In genomic region chr14:25505201-25505671, GRCm38 (mm10) we compare ENCODE assay signal across 8 mouse cellular contexts. TPM values are rescaled to one million over a fixed set of nuclear protein-coding genes. Genes with fewer than 3 reads are reported as not detected.
DNase-seq lines count a peak whose midpoint lies in the region; ATAC-seq lines count a peak whose summit lies in the region.

No protein-coding gene starts in this region.

- H3K27me3 ChIP-seq in hindbrain, embryonic 16.5 days (replicated peaks; ENCODE audit: control insufficient read depth, insufficient read depth, low read length): no peaks in the 10 kb centered on the region
- H3K27me3 ChIP-seq in hindbrain, embryonic 10.5 days (ENCODE audit: insufficient read depth, poor library complexity, severe bottlenecking): no peaks in the 10 kb centered on the region
- no peaks in the 10 kb centered on the region for H3K27me3 ChIP-seq in intestine, embryonic 15.5 days (replicated peaks)

- H3K36me3 ChIP-seq in hindbrain, embryonic 16.5 days (ENCODE audit: control insufficient read depth, insufficient read depth, low read length): peaks cover 8% of the 10 kb centered on the region
- peaks cover 84% of the 10 kb centered on the region for H3K36me3 ChIP-seq in hindbrain, embryonic 10.5 days
- peaks cover 14% of the 10 kb centered on the region; the same call in 1 of the 2 replicates for H3K36me3 ChIP-seq in intestine, embryonic 15.5 days
- H3K36me3 ChIP-seq in macrophage (ENCODE audit: inconsistent target): peaks cover 36% of the 10 kb centered on the region; the same call in 1 of the 2 replicates

- no peaks in the 10 kb centered on the region for H3K9me3 ChIP-seq in hindbrain, embryonic 16.5 days (ENCODE audit: control insufficient read depth, low read length)
- no peaks in the 10 kb centered on the region for H3K9me3 ChIP-seq in hindbrain, embryonic 10.5 days
- no peaks in the 10 kb centered on the region for H3K9me3 ChIP-seq in intestine, embryonic 15.5 days

- no peak overlapping the region for H3K9ac ChIP-seq in hindbrain, embryonic 16.5 days (ENCODE audit: low read depth, low read length)
- H3K9ac ChIP-seq in intestine, embryonic 15.5 days: peak overlapping the region; percentile 13; the same call in 1 of the 2 replicates

- H3K4me2 ChIP-seq in hindbrain, embryonic 16.5 days (ENCODE audit: low read length): no peak overlapping the region
- no peak overlapping the region for H3K4me2 ChIP-seq in intestine, embryonic 15.5 days (replicated peaks)

- peaks cover 100% of the 10 kb centered on the region for H3K79me2 ChIP-seq in macrophage (ENCODE audit: inconsistent target)

- H3K27ac ChIP-seq in hindbrain, embryonic 16.5 days (ENCODE audit: low read depth, low read length): no peak overlapping the region
- H3K27ac ChIP-seq in hindbrain, embryonic 10.5 days: no peak overlapping the region
- no peak overlapping the region; the same call in 1 of the 2 replicates for H3K27ac ChIP-seq in intestine, embryonic 15.5 days
- H3K27ac ChIP-seq in macrophage: peak overlapping the region; percentile 94

- no peak overlapping the region for H3K4me3 ChIP-seq in hindbrain, embryonic 16.5 days (ENCODE audit: low read length)
- no peak overlapping the region for H3K4me3 ChIP-seq in hindbrain, embryonic 10.5 days
- no peak overlapping the region for H3K4me3 ChIP-seq in intestine, embryonic 15.5 days (replicated peaks)
- H3K4me3 ChIP-seq in macrophage (ENCODE audit: inconsistent target): no peak overlapping the region

- 74% methylated on average over 6 of the region's 6 CpGs for WGBS in hindbrain, embryonic 16.5 days
- 58% methylated on average over 6 of the region's 6 CpGs for WGBS in hindbrain, embryonic 10.5 days
- 54% methylated on average over 6 of the region's 6 CpGs for WGBS in intestine, embryonic 15.5 days
- WGBS in macrophage (ENCODE audit: missing documents): 22% methylated on average over 6 of the region's 6 CpGs

- DNase-seq in hindbrain, embryonic 10.5 days (ENCODE audit: low spot score): no peak
- DNase-seq in adrenal gland, adult 2 months: peak; percentile 92
- no peak for DNase-seq in urinary bladder, postnatal 36 days (ENCODE audit: low spot score in 2 of 2)
- DNase-seq in cerebellum, postnatal 14 days: no peak
- no peak for DNase-seq in left cerebral cortex, adult 8-10 months (ENCODE audit: low spot score in 2 of 2)

- H3K4me1 ChIP-seq in hindbrain, embryonic 16.5 days (ENCODE audit: control insufficient read depth, insufficient read depth, low read depth, low read length): peaks cover 16% of the 10 kb centered on the region
- H3K4me1 ChIP-seq in hindbrain, embryonic 10.5 days (replicated peaks): peaks cover 69% of the 10 kb centered on the region
- H3K4me1 ChIP-seq in intestine, embryonic 15.5 days (replicated peaks): peaks cover 50% of the 10 kb centered on the region

- peak; percentile 25; the same call in 1 of the 2 replicates for ATAC-seq in hindbrain, embryonic 16.5 days
- ATAC-seq in intestine, embryonic 15.5 days: 0 out of 2 replicates have a peak, but pooled peaks have one; percentile 25

RNA-seq across cellular contexts. Expression of gene Zmiz1, which starts 46.3 kb away (rescaled TPM):
- polyA plus RNA-seq in hindbrain, embryonic 16.5 days (2015; fragmentation: Nextera tagmentation; extraction: Ambion mirVana): 50.4 and 55.0 TPM in 2 replicates
- polyA plus RNA-seq in hindbrain, embryonic 10.5 days (2016; fragmentation: Nextera tagmentation; extraction: Ambion mirVana): 44.4 and 60.1 TPM in 2 replicates
- total RNA-seq in adrenal gland, adult 2 months (2021): 100 to 1,000 TPM in 1 of 2 experiments, 10 to 100 TPM in 1; 90.8 to 142 TPM
- 72.7 and 95.8 TPM in 2 replicates for polyA plus RNA-seq in adrenal gland, adult 2 months (2012; rRNA removed)
- 26.3 and 28.0 TPM in 2 replicates for polyA plus RNA-seq in intestine, embryonic 15.5 days (2015; fragmentation: Nextera tagmentation; extraction: Ambion mirVana)
- total RNA-seq in macrophage (2018; cell fraction: chromatin; rRNA removed): 100 to 1,000 TPM; 201 to 426 (median 339) TPM
- 100 to 1,000 TPM; 130 to 224 (median 189) TPM for total RNA-seq in macrophage (2018; cell fraction: cytosol; rRNA removed)
- total RNA-seq in macrophage (2018; cell fraction: nucleus; rRNA removed): 100 to 1,000 TPM; 176 to 364 (median 261) TPM
- 74.5 to 135 TPM (median 101 TPM) in 3 replicates for polyA plus RNA-seq in macrophage (2018)
- total RNA-seq in left cerebral cortex, adult 8-10 months (2022): 10 to 100 TPM; 90.1 to 94.2 (median 92.3) TPM
